Mouse (Mus musculus) ES-E14 (cell line): ENCODE results near the gene Pyroxd2. TPM values are rescaled to one million over a fixed set of nuclear protein-coding genes. Genes with fewer than 3 reads are reported as not detected.

ENCODE experiments used
- DNase-seq: peaks from one replicate; pipeline ENCODE4 v3.0.0-alpha.2; 2013; ENCODE audit warnings: low read depth, low spot score
- H3K27ac ChIP-seq: 2 replicates; pipeline ENCODE4 v1.5.1; 2012; ENCODE audit warnings: low read depth, mild to moderate bottlenecking, low read length, moderate library complexity, mixed read lengths; ENCODE audit not compliant: poor library complexity, insufficient read depth, severe bottlenecking
- H3K36me3 ChIP-seq: 2 replicates; pipeline ENCODE4 v1.6.1; 2012; ENCODE audit warnings: mild to moderate bottlenecking, low read length, moderate library complexity, mixed read lengths; ENCODE audit not compliant: control insufficient read depth, poor library complexity, insufficient read depth, severe bottlenecking
- H3K4me1 ChIP-seq, 2 experiments: fragments of 150-350 bp in 1 of 2; sonication (generic) in 1 of 2; 2 replicates each; pipeline ENCODE4 v1.6.1; 2012; ENCODE audit warnings: low read length in 2 of 2, mild to moderate bottlenecking in 1 of 2, mixed read lengths in 1 of 2; ENCODE audit not compliant: control insufficient read depth in 2 of 2, insufficient read depth in 2 of 2, poor library complexity in 1 of 2
- H3K4me3 ChIP-seq, 2 experiments: fragments of 150-350 bp in 1 of 2; sonication (generic) in 1 of 2; 2 replicates each; pipeline ENCODE4 v1.5.1; 2012; ENCODE audit warnings: low read length in 2 of 2, low read depth in 1 of 2, mild to moderate bottlenecking in 1 of 2, mixed read lengths in 1 of 2; ENCODE audit not compliant: insufficient read depth in 1 of 2, poor library complexity in 1 of 2, severe bottlenecking in 1 of 2
- H3K9ac ChIP-seq: 2 replicates; pipeline ENCODE4 v1.6.1; 2012; ENCODE audit warnings: low read depth, mild to moderate bottlenecking, low read length, mixed read lengths; ENCODE audit not compliant: poor library complexity, insufficient read depth, severe bottlenecking
- H3K9me3 ChIP-seq: fragments of 150-350 bp; sonication (generic); 2 replicates; pipeline ENCODE4 v1.6.1; 2012; ENCODE audit warnings: low read depth, mild to moderate bottlenecking, low read length; ENCODE audit not compliant: control insufficient read depth, insufficient read depth
- CHD2 ChIP-seq: IDR thresholded peaks from 2 replicates; pipeline ENCODE4 v1.6.1; 2014; ENCODE audit warnings: mild to moderate bottlenecking, low read depth, low read length, inconsistent platforms
- HCFC1 ChIP-seq: IDR thresholded peaks from 2 replicates; pipeline ENCODE4 v1.6.1; 2012; ENCODE audit warnings: low read length, inconsistent platforms, borderline replicate concordance; ENCODE audit not compliant: insufficient read depth
- MAFK ChIP-seq: IDR thresholded peaks from 2 replicates; pipeline ENCODE4 v1.6.1; 2014; ENCODE audit warnings: mild to moderate bottlenecking, low read depth, low read length, inconsistent platforms; ENCODE audit not compliant: insufficient read depth
- ZC3H11A ChIP-seq: IDR thresholded peaks from 2 replicates; pipeline ENCODE4 v1.6.1; 2012; ENCODE audit warnings: low read depth, mild to moderate bottlenecking, inconsistent platforms, low read length, borderline replicate concordance
- ZNF384 ChIP-seq: IDR thresholded peaks from 2 replicates; pipeline ENCODE4 v1.6.1; 2012; ENCODE audit warnings: low read depth, low read length, inconsistent platforms
- in situ Hi-C, 2 experiments: fragments of 600-800 bp; cut with MboI; formaldehyde crosslinking; loops; one replicate each; pipeline ENCODE4 v1.15.1; 2025; ENCODE audit warnings: low sequenced_read_pairs in 2 of 2, inconsistent platforms in 1 of 2; ENCODE audit not compliant: unreplicated experiment in 2 of 2
- total RNA-seq: library from RNA; depleted of rRNA; stranded (reverse); fragments of 300-350 nt; gene quantifications from 2 replicates; pipeline ENCODE4 v1.2.3, GENCODE M21; 2012

The Pyroxd2 gene
- total RNA-seq, 1 experiment, result not detected

DNA sequence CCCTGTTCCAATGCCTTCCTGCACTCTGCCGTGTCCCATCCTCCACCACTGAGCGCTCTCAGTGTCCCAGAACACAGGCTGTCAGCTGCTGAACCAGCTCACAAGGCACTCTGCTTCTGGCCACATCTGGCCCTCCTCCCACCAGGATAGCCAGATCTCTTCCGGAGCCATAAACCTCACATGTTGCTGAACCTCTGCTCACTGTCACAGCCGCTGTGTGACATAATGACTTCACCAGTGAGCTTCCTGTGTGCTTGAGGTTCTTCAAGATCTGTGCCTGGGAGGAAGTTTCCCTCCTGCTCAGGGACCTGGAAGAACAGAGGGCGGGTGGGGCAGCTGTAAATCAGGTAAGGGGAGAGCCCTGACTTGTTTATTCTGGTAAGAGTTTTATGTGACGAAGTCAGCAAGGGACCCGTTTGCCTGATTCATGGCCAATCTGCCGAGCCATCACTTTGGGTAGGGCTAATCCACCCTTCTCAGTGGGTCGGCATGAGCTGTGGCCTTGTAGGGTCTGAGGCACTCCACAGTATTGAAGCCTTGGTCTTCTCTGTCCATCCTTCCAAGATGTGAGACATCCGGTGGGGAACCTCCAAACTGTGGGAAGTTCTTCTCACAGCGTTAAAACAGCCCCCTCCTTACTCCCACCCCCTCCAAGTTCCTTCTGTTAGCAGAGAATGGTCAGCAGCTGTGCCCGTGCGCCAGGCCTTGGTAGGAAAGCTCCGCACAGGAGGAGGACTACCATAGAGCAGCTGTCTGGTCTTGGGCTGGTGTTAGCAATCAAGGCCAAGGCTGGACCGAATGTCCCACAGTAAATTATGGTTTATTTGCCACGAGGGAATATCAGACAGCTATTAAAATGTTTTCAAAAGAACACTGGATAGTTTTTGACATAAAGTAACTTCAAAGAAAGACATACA lies 27.3 kb downstream of the Pyroxd2 start:
- H3K27ac ChIP-seq, result no peak overlapping the region
- TF ChIP-seq ZC3H11A (no peak), ZNF384 (no peak), CHD2 (no peak), MAFK (no peak), HCFC1 (no peak)
- H3K36me3 ChIP-seq, result no peaks in the 10 kb centered on the region
- no peak overlapping the region for H3K4me3 ChIP-seq
- DNase-seq, result no peak
- H3K4me1 ChIP-seq, result no peaks in the 10 kb centered on the region
- no peaks in the 10 kb centered on the region for H3K9me3 ChIP-seq
- H3K9ac ChIP-seq, result no peak overlapping the region
- in situ Hi-C loops, result no loop called here

- in situ Hi-C loops, result no loop called here
- TF ChIP-seq CHD2 (no peak), ZC3H11A (no peak), MAFK (no peak), ZNF384 (no peak), HCFC1 (no peak)
Measured at GRCm38 (mm10) chr19:42723302-42723701, 29.3 kb downstream of the Pyroxd2 start.

GRCm38 (mm10) chr19:42722500-42722899 lies 30.1 kb downstream of the Pyroxd2 start:
- Histone ChIP-seq H3K4me3 (no peak overlapping the region), H3K4me1 (no peaks in the 10 kb centered on the region; a peak in 1 of 4 replicates), H3K9me3 (no peaks in the 10 kb centered on the region), H3K36me3 (no peaks in the 10 kb centered on the region), H3K27ac (no peak overlapping the region), H3K9ac (no peak overlapping the region)
- no peak for DNase-seq
- TF ChIP-seq ZC3H11A (no peak), MAFK (no peak), ZNF384 (no peak), HCFC1 (no peak), CHD2 (no peak)
- in situ Hi-C loops, result no loop called here

More at GRCm38 (mm10) chr19:42723302-42723701, 29.3 kb downstream of the Pyroxd2 start:
- H3K36me3 ChIP-seq, result no peaks in the 10 kb centered on the region
- H3K4me1 ChIP-seq, result no peaks in the 10 kb centered on the region; a peak in 1 of 4 replicates
- DNase-seq, result no peak
- no peak overlapping the region for H3K4me3 ChIP-seq
- no peaks in the 10 kb centered on the region for H3K9me3 ChIP-seq
- H3K9ac ChIP-seq, result no peak overlapping the region
- no peak overlapping the region for H3K27ac ChIP-seq

DNA sequence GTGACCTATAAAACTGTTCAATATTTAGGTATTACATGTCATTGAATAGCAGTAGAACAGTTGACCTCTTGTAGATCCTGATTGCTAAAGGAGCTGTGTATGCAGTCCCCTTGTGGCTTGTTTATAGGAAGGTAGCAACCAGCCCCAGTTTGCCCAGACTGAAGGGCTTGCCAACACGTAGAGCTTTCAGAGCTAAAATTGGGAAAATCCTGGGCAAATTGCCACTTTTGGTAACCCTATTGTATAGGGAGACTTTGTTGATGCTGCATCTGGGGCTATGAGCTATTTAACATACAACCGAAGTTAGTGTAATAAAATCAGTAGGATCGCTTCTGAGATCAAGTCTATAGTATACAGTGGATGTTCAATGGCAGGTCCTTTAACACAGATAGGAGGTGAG lies 34.5 kb downstream of the Pyroxd2 start:
- TF ChIP-seq HCFC1 (no peak), ZC3H11A (no peak), MAFK (no peak), ZNF384 (no peak), CHD2 (no peak)
- in situ Hi-C loops, result no loop called here

More for the DNA sequence above, 34.5 kb downstream of the Pyroxd2 start:
- no peak overlapping the region for H3K27ac ChIP-seq
- no peak overlapping the region for H3K4me3 ChIP-seq
- DNase-seq, result no peak
- H3K9me3 ChIP-seq, result no peaks in the 10 kb centered on the region
- H3K36me3 ChIP-seq, result no peaks in the 10 kb centered on the region
- H3K4me1 ChIP-seq, result no peaks in the 10 kb centered on the region; a peak in 1 of 4 replicates
- H3K9ac ChIP-seq, result no peak overlapping the region
